Mouse (Mus musculus) thymus, adult 2 months (tissue): ENCODE data around the gene Gm10663. TPM values are rescaled to one million over a fixed set of nuclear protein-coding genes. Genes with fewer than 3 reads are reported as not detected.

Source experiments
- DNase-seq: peaks from one replicate; pipeline ENCODE4 v3.0.0; 2021
- H3K27ac ChIP-seq: fragments of 200-500 bp; 2 replicates; pipeline ENCODE4 v1.5.1; 2012; ENCODE audit warnings: low read length, control low read depth; ENCODE audit not compliant: control insufficient read depth, insufficient read depth
- H3K27me3 ChIP-seq: fragments of 200-500 bp; 2 replicates; pipeline ENCODE4 v1.6.1; 2012; ENCODE audit warnings: mild to moderate bottlenecking, low read length, moderate library complexity, mixed read lengths; ENCODE audit not compliant: control insufficient read depth, insufficient read depth
- H3K36me3 ChIP-seq: fragments of 200-500 bp; 2 replicates; pipeline ENCODE4 v1.6.1; 2012; ENCODE audit warnings: mild to moderate bottlenecking, low read length, moderate library complexity; ENCODE audit not compliant: control insufficient read depth, insufficient read depth
- H3K4me1 ChIP-seq: fragments of 200-500 bp; replicated peaks from 2 replicates; pipeline ENCODE4 v1.6.1; 2012; ENCODE audit warnings: low read length; ENCODE audit not compliant: control insufficient read depth, insufficient read depth
- H3K4me3 ChIP-seq: fragments of 200-500 bp; 2 replicates; pipeline ENCODE4 v1.5.1; 2012; ENCODE audit warnings: mild to moderate bottlenecking, low read length, control low read depth, moderate library complexity; ENCODE audit not compliant: control insufficient read depth, insufficient read depth
- CTCF ChIP-seq: fragments of 200-500 bp; IDR thresholded peaks from 2 replicates; pipeline ENCODE4 v1.5.1; 2012; ENCODE audit warnings: mild to moderate bottlenecking, control low read depth, low read length, moderate library complexity, borderline replicate concordance; ENCODE audit not compliant: control insufficient read depth, poor library complexity, insufficient read depth; ENCODE audit errors: extremely low read depth
- POLR2A ChIP-seq: fragments of 200-500 bp; IDR thresholded peaks from 2 replicates; pipeline ENCODE4 v1.6.1; 2012; ENCODE audit warnings: mild to moderate bottlenecking, low read length, control low read depth, moderate library complexity; ENCODE audit not compliant: control insufficient read depth, poor library complexity, insufficient read depth; ENCODE audit errors: extremely low read depth
- WGBS: fragments of 180-500 bp; shearing (Covaris S2); methylation state at CpG from one replicate; pipeline ENCODE4 v1.1.7; 2018; 5-methylcytosine and 5-hydroxymethylcytosine counted together
- polyA plus RNA-seq: library from polyadenylated mRNA; depleted of rRNA; stranded (reverse); fragments of >200 nt; gene quantifications from 2 replicates; pipeline ENCODE4 v1.2.3, GENCODE M21; 2012; rRNA removed

Gm10663 gene
- polyA plus RNA-seq, result not detected in 2 replicates

GRCm38 (mm10) chr8:65074733-65075132, at the start of gene Gm10663:
Gene Gm10663, plus strand, starts transcription at chr8:65075033.
- no peak for DNase-seq
- Histone ChIP-seq H3K4me3 (no peak within 1 kb of the TSS), H3K4me1 (no peaks in the 10 kb centered on the region), H3K27ac (no peak within 1 kb of the TSS), H3K36me3 (no peaks in the 10 kb centered on the region), H3K27me3 (no peaks in the 10 kb centered on the region)
- TF ChIP-seq POLR2A (no peak), CTCF (no peak)
- 97% methylated on average over 2 of the region's 2 CpGs for WGBS

GRCm38 (mm10) chr8:65028959-65029686, 45.7 kb upstream of the Gm10663 start:
- Histone ChIP-seq H3K4me1 (no peaks in the 10 kb centered on the region), H3K27me3 (no peaks in the 10 kb centered on the region), H3K27ac (no peak overlapping the region), H3K36me3 (no peaks in the 10 kb centered on the region), H3K4me3 (no peak overlapping the region)
- no peak for DNase-seq
- no peak for TF ChIP-seq CTCF
- TF ChIP-seq POLR2A, result no peak
- WGBS, result 91% methylated on average over 12 of the region's 12 CpGs

DNA sequence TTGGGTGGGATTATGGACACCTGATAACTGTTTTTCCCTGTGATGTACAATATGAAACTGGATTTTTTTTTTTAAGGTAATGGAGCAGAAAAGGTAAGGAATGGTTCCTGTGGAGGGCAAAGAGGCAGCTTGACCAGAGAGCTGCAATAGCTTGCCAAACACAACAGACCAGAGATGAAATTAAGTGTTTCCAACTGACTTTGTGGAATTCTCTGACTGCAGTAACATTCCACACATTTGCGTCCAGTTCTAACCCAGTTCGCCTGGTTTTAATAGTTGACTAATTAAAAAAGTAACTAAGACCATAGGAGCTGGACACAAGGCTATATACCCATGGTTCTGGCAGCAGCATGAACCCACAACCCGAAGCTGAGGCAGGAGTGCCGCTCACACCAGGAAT, 45.1 kb upstream of the Gm10663 start:
- Histone ChIP-seq H3K27ac (no peak overlapping the region), H3K4me3 (no peak overlapping the region), H3K27me3 (no peaks in the 10 kb centered on the region), H3K4me1 (no peaks in the 10 kb centered on the region), H3K36me3 (no peaks in the 10 kb centered on the region)
- TF ChIP-seq POLR2A (no peak), CTCF (no peak)
- no peak for DNase-seq
- 92% methylated on average over 4 of the region's 4 CpGs for WGBS

GRCm38 (mm10) chr8:65030735-65031485, 43.9 kb upstream of the Gm10663 start:
- DNase-seq, result no peak
- no peaks in the 10 kb centered on the region for H3K36me3 ChIP-seq
- no peak overlapping the region for H3K27ac ChIP-seq
- no peaks in the 10 kb centered on the region for H3K4me1 ChIP-seq
- no peaks in the 10 kb centered on the region for H3K27me3 ChIP-seq
- TF ChIP-seq POLR2A (no peak), CTCF (no peak)
- WGBS, result 85% methylated on average over 4 of the region's 4 CpGs
- H3K4me3 ChIP-seq, result no peak overlapping the region

DNA sequence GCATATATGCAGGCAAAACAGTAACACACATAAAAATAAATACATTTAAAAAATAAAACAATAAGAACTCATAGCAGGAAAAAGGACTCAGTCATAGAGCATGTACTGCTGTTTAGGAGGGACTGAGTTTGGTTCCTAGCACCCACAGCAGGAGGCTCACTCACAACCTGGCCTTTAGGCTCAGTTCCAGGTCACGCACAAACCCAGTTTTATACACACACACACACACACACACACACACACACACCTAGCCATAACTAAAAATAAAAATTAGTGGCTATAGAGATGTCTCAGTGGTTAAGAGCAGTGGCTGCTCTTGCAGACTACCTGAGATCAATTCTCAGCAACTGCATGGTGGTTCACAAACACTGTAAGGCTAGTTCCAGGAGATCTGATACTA, 42.7 kb upstream of the Gm10663 start:
- DNase-seq, result no peak
- Histone ChIP-seq H3K4me1 (no peaks in the 10 kb centered on the region), H3K4me3 (no peak overlapping the region), H3K27ac (no peak overlapping the region), H3K27me3 (no peaks in the 10 kb centered on the region), H3K36me3 (no peaks in the 10 kb centered on the region)
- 96% methylated on average over 1 of the region's 1 CpGs for WGBS
- TF ChIP-seq CTCF (no peak), POLR2A (no peak)

GRCm38 (mm10) chr8:65033056-65033455, 41.8 kb upstream of the Gm10663 start:
- Histone ChIP-seq H3K27ac (no peak overlapping the region), H3K4me3 (no peak overlapping the region), H3K4me1 (no peaks in the 10 kb centered on the region), H3K27me3 (no peaks in the 10 kb centered on the region), H3K36me3 (no peaks in the 10 kb centered on the region)
- no peak for DNase-seq
- WGBS, result 90% methylated on average over 13 of the region's 13 CpGs
- TF ChIP-seq POLR2A (no peak), CTCF (no peak)

- H3K36me3 ChIP-seq, result no peaks in the 10 kb centered on the region
- H3K4me3 ChIP-seq, result no peak overlapping the region
- TF ChIP-seq CTCF, result no peak
- no peak for TF ChIP-seq POLR2A
- no peak for DNase-seq
- no peaks in the 10 kb centered on the region for H3K4me1 ChIP-seq
- 65% methylated on average over 2 of the region's 2 CpGs for WGBS
- no peak overlapping the region for H3K27ac ChIP-seq
- no peaks in the 10 kb centered on the region for H3K27me3 ChIP-seq
These were observed 40.7 kb upstream of the Gm10663 start for GRCm38 (mm10) chr8:65034136-65034535.
